ENCODE assay signal across 8 mouse cellular contexts in genomic region chr11:35834022-35834760, GRCm38 (mm10). TPM values are rescaled to one million over a fixed set of nuclear protein-coding genes. Genes with fewer than 3 reads are reported as not detected.
A peak's percentile ranks its signal among the peaks of the same experiment; 100 is the strongest.
DNase-seq lines count a peak whose midpoint lies in the region; ATAC-seq lines count a peak whose summit lies in the region.

TSS of gene Rars (minus strand) at chr11:35834506.

- peak within 1 kb of the TSS; percentile 59 for H3K4me2 ChIP-seq in hindbrain, embryonic 11.5 days (replicated peaks; ENCODE audit: low read depth, low read length)

- H3K9ac ChIP-seq in hindbrain, embryonic 11.5 days (ENCODE audit: low read depth, low read length) = peak within 1 kb of the TSS; percentile 72

- no peaks in the 10 kb centered on the region for H3K9me3 ChIP-seq in hindbrain, embryonic 11.5 days (ENCODE audit: control insufficient read depth, low read length)

- DNase-seq in Muller cell, postnatal 12 days (ENCODE audit: inconsistent ontology term) = peak; percentile 91
- peak; percentile 93 for DNase-seq in cerebellum, adult 9-11 months
- peak; percentile 89 to 98 for DNase-seq in frontal cortex, adult 2 months (ENCODE audit: extremely low spot score in 1 of 2, low spot score in 1 of 2)
- DNase-seq in hindbrain, embryonic 11.5 days (ENCODE audit: low spot score) = peak; percentile 97
- DNase-seq in layer of hippocampus, postnatal 10 days (ENCODE audit: low spot score in 2 of 2) = peak; percentile 93 to 95
- DNase-seq in lung, postnatal 10 days = peak; percentile 96
- DNase-seq in ovary, postnatal 36 days (ENCODE audit: low spot score) = peak; percentile 89
- peak; percentile 93 for DNase-seq in thymus, postnatal 25 days

- ATAC-seq in hindbrain, embryonic 11.5 days (ENCODE audit: low FRiP score) = peak; percentile 69

- H3K4me3 ChIP-seq in hindbrain, embryonic 11.5 days (ENCODE audit: low read depth, low read length) = peak within 1 kb of the TSS; percentile 80

- no peaks in the 10 kb centered on the region for H3K27me3 ChIP-seq in hindbrain, embryonic 11.5 days (ENCODE audit: control insufficient read depth, insufficient read depth, low read length)

- peaks cover 5% of the 10 kb centered on the region; the same call in 1 of the 2 replicates for H3K4me1 ChIP-seq in hindbrain, embryonic 11.5 days (replicated peaks; ENCODE audit: control insufficient read depth, insufficient read depth, low read length)

- WGBS in hindbrain, embryonic 11.5 days = 2% methylated on average over 46 of the region's 46 CpGs

- H3K36me3 ChIP-seq in hindbrain, embryonic 11.5 days (ENCODE audit: control insufficient read depth, insufficient read depth, low read length) = no peaks in the 10 kb centered on the region

- no peak within 1 kb of the TSS for H3K27ac ChIP-seq in hindbrain, embryonic 11.5 days (ENCODE audit: low read depth, low read length)

RNA-seq across cellular contexts. Expression of gene Rars, which starts in this region (rescaled TPM):
- 45.9 and 46.0 TPM in 2 replicates for polyA plus RNA-seq in frontal cortex, adult 2 months (2012; rRNA removed)
- polyA plus RNA-seq in hindbrain, embryonic 11.5 days (2014; fragmentation: Nextera tagmentation; extraction: Ambion mirVana) = 106 and 116 TPM in 2 replicates
- total RNA-seq in layer of hippocampus, postnatal 10 days (2021) = 10 to 100 TPM; 51.2 to 55.9 TPM
